Mouse (Mus musculus) megakaryocyte, embryonic 14.5 days (primary cell): ENCODE results near the gene Mrpl51. TPM values are rescaled to one million over a fixed set of nuclear protein-coding genes. Genes with fewer than 3 reads are reported as not detected.
A peak's percentile ranks its signal among the peaks of the same experiment; 100 is the strongest.

ENCODE experiments used
- H3K27me3 ChIP-seq: replicated peaks from 2 replicates; pipeline ENCODE3; 2012; ENCODE audit warnings: inconsistent platforms
- H3K36me3 ChIP-seq: replicated peaks from 2 replicates; pipeline ENCODE3; 2012; ENCODE audit warnings: low read length, inconsistent platforms, mixed read lengths
- H3K4me1 ChIP-seq: 2 replicates; pipeline ENCODE4 v1.6.1; 2012; ENCODE audit warnings: inconsistent platforms
- H3K4me3 ChIP-seq: replicated peaks from 2 replicates; pipeline ENCODE3; 2012; ENCODE audit warnings: moderate library complexity, mild to moderate bottlenecking, inconsistent platforms
- H3K9me3 ChIP-seq: 2 replicates; pipeline ENCODE4 v1.6.1; 2012; ENCODE audit warnings: inconsistent platforms
- FLI1 ChIP-seq: IDR thresholded peaks from 2 replicates; pipeline ENCODE4 v1.6.1; 2012; ENCODE audit warnings: low read length, inconsistent platforms, mixed read lengths
- GATA1 ChIP-seq: IDR thresholded peaks from 3 replicates; pipeline ENCODE4 v1.6.1; 2012; ENCODE audit warnings: mixed read lengths, low read length, inconsistent platforms, borderline replicate concordance
- polyA plus RNA-seq: library from polyadenylated mRNA; stranded (reverse); fragments of >175 nt; gene quantifications from 2 replicates; pipeline ENCODE4 v1.2.3, GENCODE M21; 2012; ENCODE audit warnings: low replicate concordance; ENCODE audit not compliant: insufficient read depth

The Mrpl51 gene
- polyA plus RNA-seq, 1 experiment, result 124 TPM

- peak within 1 kb of the TSS; percentile 100 for H3K4me3 ChIP-seq
- H3K36me3 ChIP-seq, result peaks cover 76% of the 10 kb centered on the region
- TF ChIP-seq GATA1 (no peak), FLI1 (no peak)
- H3K4me1 ChIP-seq, result peaks cover 67% of the 10 kb centered on the region
- no peaks in the 10 kb centered on the region for H3K27me3 ChIP-seq
- no peaks in the 10 kb centered on the region for H3K9me3 ChIP-seq
Measured at GRCm38 (mm10) chr6:125166051-125166751, 25.4 kb upstream of the Mrpl51 start, which contains the start of gene Gapdh. Gene Gapdh (minus strand): TSS chr6:125166467.

- peak overlapping the region; percentile 100 for H3K4me3 ChIP-seq
- H3K27me3 ChIP-seq, result no peaks in the 10 kb centered on the region
- H3K9me3 ChIP-seq, result no peaks in the 10 kb centered on the region
- peaks cover 77% of the 10 kb centered on the region for H3K36me3 ChIP-seq
- H3K4me1 ChIP-seq, result peaks cover 63% of the 10 kb centered on the region
- TF ChIP-seq FLI1 (no peak), GATA1 (no peak)
Measured at GRCm38 (mm10) chr6:125166861-125167650, 24.5 kb upstream of the Mrpl51 start.

GRCm38 (mm10) chr6:125168086-125168485 is 23.5 kb upstream of the Mrpl51 start:
- Histone ChIP-seq H3K4me1 (peaks cover 55% of the 10 kb centered on the region), H3K27me3 (no peaks in the 10 kb centered on the region), H3K36me3 (peaks cover 80% of the 10 kb centered on the region), H3K9me3 (no peaks in the 10 kb centered on the region), H3K4me3 (no peak overlapping the region)
- TF ChIP-seq GATA1 (no peak), FLI1 (no peak)

- H3K27me3 ChIP-seq, result no peaks in the 10 kb centered on the region
- no peak for TF ChIP-seq FLI1
- no peak for TF ChIP-seq GATA1
- H3K9me3 ChIP-seq, result no peaks in the 10 kb centered on the region
- H3K4me3 ChIP-seq, result no peak overlapping the region
- H3K4me1 ChIP-seq, result peaks cover 39% of the 10 kb centered on the region
- peaks cover 80% of the 10 kb centered on the region for H3K36me3 ChIP-seq
Measured at GRCm38 (mm10) chr6:125170194-125170593, 21.4 kb upstream of the Mrpl51 start.

- peaks cover 24% of the 10 kb centered on the region for H3K4me1 ChIP-seq
- no peak overlapping the region for H3K4me3 ChIP-seq
- TF ChIP-seq GATA1 (no peak), FLI1 (no peak)
- H3K9me3 ChIP-seq, result no peaks in the 10 kb centered on the region
- H3K36me3 ChIP-seq, result peaks cover 99% of the 10 kb centered on the region
- H3K27me3 ChIP-seq, result no peaks in the 10 kb centered on the region
Measured at GRCm38 (mm10) chr6:125172474-125172873, 19.1 kb upstream of the Mrpl51 start.

GRCm38 (mm10) chr6:125173256-125173655 is 18.3 kb upstream of the Mrpl51 start:
- H3K4me1 ChIP-seq, result peaks cover 16% of the 10 kb centered on the region
- H3K36me3 ChIP-seq, result peaks cover 99% of the 10 kb centered on the region
- no peak for TF ChIP-seq FLI1
- TF ChIP-seq GATA1, result no peak
- H3K27me3 ChIP-seq, result no peaks in the 10 kb centered on the region
- H3K4me3 ChIP-seq, result no peak overlapping the region
- no peaks in the 10 kb centered on the region for H3K9me3 ChIP-seq

GRCm38 (mm10) chr6:125175469-125175868 is 16.1 kb upstream of the Mrpl51 start:
- no peaks in the 10 kb centered on the region for H3K9me3 ChIP-seq
- H3K4me1 ChIP-seq, result no peaks in the 10 kb centered on the region
- H3K27me3 ChIP-seq, result no peaks in the 10 kb centered on the region
- peaks cover 97% of the 10 kb centered on the region for H3K36me3 ChIP-seq
- no peak for TF ChIP-seq FLI1
- TF ChIP-seq GATA1, result no peak
- H3K4me3 ChIP-seq, result no peak overlapping the region

GRCm38 (mm10) chr6:125179601-125180000 is 12.0 kb upstream of the Mrpl51 start:
- H3K4me3 ChIP-seq, result no peak overlapping the region
- H3K4me1 ChIP-seq, result 0 out of 2 replicates have a peak, but pooled peaks cover 3% of the 10 kb centered on the region
- H3K9me3 ChIP-seq, result no peaks in the 10 kb centered on the region
- TF ChIP-seq FLI1 (no peak), GATA1 (no peak)
- no peaks in the 10 kb centered on the region for H3K27me3 ChIP-seq
- H3K36me3 ChIP-seq, result peaks cover 95% of the 10 kb centered on the region

- no peaks in the 10 kb centered on the region for H3K27me3 ChIP-seq
- TF ChIP-seq FLI1 (no peak), GATA1 (no peak)
- H3K9me3 ChIP-seq, result no peaks in the 10 kb centered on the region
- H3K4me3 ChIP-seq, result no peak overlapping the region
- peaks cover 95% of the 10 kb centered on the region for H3K36me3 ChIP-seq
- H3K4me1 ChIP-seq, result peaks cover 4% of the 10 kb centered on the region; the same call in 1 of the 2 replicates
Measured at GRCm38 (mm10) chr6:125182133-125182532, 9.5 kb upstream of the Mrpl51 start.

GRCm38 (mm10) chr6:125186203-125186602 is 5.4 kb upstream of the Mrpl51 start:
- TF ChIP-seq GATA1, result no peak
- no peak for TF ChIP-seq FLI1
- Histone ChIP-seq H3K36me3 (peaks cover 82% of the 10 kb centered on the region), H3K9me3 (no peaks in the 10 kb centered on the region), H3K4me1 (peaks cover 21% of the 10 kb centered on the region), H3K4me3 (no peak overlapping the region), H3K27me3 (no peaks in the 10 kb centered on the region)
